Mouse (Mus musculus) E14TG2a.4 (cell line): Measurements from ENCODE around the gene Ccer2.

Experiments used
- H3K27me3 ChIP-seq: 2 replicates; pipeline ENCODE4 v1.6.1; 2014; ENCODE audit warnings: low read length, control low read depth; ENCODE audit not compliant: insufficient read depth
- H3K36me3 ChIP-seq: 2 replicates; pipeline ENCODE4 v1.6.1; 2014; ENCODE audit warnings: low read length, control low read depth; ENCODE audit not compliant: insufficient read depth
- H3K4me1 ChIP-seq: replicated peaks from 2 replicates; pipeline ENCODE4 v1.6.1; 2014; ENCODE audit warnings: low read depth, low read length, control low read depth
- H3K4me3 ChIP-seq: replicated peaks from 2 replicates; pipeline ENCODE4 v1.5.1; 2014; ENCODE audit warnings: mild to moderate bottlenecking, low read length
- H3K9me3 ChIP-seq: 2 replicates; pipeline ENCODE4 v1.6.1; 2014; ENCODE audit warnings: low read length, control low read depth
- CTCF ChIP-seq: conservative IDR thresholded peaks from 2 replicates; pipeline ENCODE4 v1.5.1; 2014; ENCODE audit warnings: low read length
- NANOG ChIP-seq: IDR thresholded peaks from 2 replicates; pipeline ENCODE4 v1.6.1; 2014; ENCODE audit warnings: borderline replicate concordance, low read length, mixed read lengths
- POU5F1 ChIP-seq: IDR thresholded peaks from 2 replicates; pipeline ENCODE4 v1.6.1; 2014; ENCODE audit warnings: low read length, borderline replicate concordance

Gene Ccer2

DNA sequence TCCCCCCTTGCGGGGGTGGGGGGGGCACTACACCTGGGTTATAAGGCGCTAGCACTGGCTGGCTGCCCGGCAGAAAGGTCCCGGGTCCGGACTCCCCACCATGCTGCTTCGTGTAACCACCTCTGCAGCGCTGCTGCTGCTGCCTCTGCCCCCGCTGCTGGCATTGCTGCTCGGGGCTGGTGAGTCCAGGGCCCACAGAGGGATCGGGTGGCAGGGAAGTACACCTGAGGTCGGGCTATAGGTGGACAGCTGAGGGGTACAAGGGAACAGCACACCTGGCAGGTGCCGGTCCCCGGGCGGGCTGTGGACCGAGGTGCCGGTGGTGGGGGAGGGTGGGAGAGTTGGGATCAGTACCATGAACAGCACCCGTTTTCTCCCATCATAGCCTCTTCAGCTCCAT lies at the start of gene Ccer2:
Gene Ccer2, plus strand, starts transcription at position 96 of the 400 bp plus-strand sequence.
- Histone ChIP-seq H3K4me1 (peaks cover 58% of the 10 kb centered on the region), H3K27me3 (peaks cover 33% of the 10 kb centered on the region), H3K36me3 (peaks cover 40% of the 10 kb centered on the region), H3K4me3 (peak within 1 kb of the TSS; percentile 73), H3K9me3 (no peaks in the 10 kb centered on the region)
- TF ChIP-seq POU5F1 (no peak), NANOG (no peak), CTCF (no peak)

DNA sequence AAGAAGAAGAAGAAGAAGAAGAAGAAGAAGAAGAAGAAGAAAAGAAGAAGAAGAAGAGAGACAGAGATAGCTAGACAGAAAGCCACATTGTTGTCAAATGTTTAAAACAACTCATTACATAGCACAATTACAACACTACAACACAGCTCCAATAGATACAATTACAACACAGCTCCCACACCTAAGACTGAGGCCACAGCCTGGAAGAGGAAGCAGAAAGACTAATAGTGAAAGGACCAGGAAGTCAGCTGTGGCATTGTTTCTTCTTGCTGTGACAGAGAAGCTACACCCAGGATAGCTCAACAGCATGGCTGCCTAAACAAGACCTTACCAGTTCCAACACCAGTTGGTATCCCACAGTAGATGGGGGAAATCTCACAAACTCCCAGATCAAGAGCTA lies 46.5 kb upstream of the Ccer2 start:
- Histone ChIP-seq H3K4me3 (no peak overlapping the region), H3K4me1 (peaks cover 20% of the 10 kb centered on the region), H3K27me3 (no peaks in the 10 kb centered on the region), H3K36me3 (no peaks in the 10 kb centered on the region), H3K9me3 (peaks cover 9% of the 10 kb centered on the region)
- TF ChIP-seq POU5F1 (no peak), CTCF (no peak), NANOG (no peak)

DNA sequence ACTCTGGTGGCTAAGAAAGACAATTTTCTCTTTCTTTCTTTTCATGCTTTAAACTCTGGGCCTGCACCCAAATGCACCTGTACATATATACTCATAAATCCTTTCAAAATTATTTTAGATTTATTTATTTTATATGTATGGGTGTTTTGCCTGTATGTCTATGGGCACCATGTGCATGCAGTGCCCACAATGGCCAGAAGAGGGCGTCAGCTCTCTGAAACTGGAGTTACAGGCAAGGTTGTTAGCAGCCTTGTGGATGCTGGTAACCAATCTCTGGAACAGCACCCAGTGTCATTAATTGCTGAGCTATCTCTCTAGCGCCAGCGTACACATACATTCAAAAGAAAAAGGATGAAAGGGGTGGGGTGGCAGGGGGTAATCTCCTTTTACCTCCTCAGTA lies 45.0 kb upstream of the Ccer2 start:
- H3K4me1 ChIP-seq: peaks cover 32% of the 10 kb centered on the region
- peaks cover 10% of the 10 kb centered on the region for H3K27me3 ChIP-seq
- peaks cover 2% of the 10 kb centered on the region for H3K9me3 ChIP-seq
- TF ChIP-seq CTCF (peak; percentile 91), POU5F1 (no peak), NANOG (no peak)
- no peak overlapping the region for H3K4me3 ChIP-seq
- H3K36me3 ChIP-seq: no peaks in the 10 kb centered on the region

DNA sequence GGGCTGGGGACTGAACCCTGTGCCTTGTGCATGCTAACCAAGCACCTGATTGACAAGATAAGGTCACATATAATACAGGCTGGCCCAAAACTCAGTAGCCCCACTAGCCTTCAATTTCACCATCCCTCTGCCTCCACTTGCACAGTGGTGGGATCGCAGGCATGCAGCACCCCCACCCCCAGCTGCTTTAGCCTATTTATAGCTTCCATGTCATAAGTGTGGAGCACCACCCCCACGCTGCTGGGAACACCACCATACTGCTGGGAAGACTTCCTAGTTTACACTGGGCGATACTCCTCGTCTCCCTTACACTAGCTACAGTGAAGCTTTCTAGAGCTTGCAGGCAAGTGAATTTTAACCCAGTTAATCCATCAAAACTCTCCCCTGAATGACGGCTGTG lies 41.3 kb upstream of the Ccer2 start:
- peaks cover 15% of the 10 kb centered on the region for H3K27me3 ChIP-seq
- H3K4me1 ChIP-seq: peaks cover 52% of the 10 kb centered on the region
- H3K36me3 ChIP-seq: no peaks in the 10 kb centered on the region
- TF ChIP-seq CTCF (no peak), POU5F1 (no peak), NANOG (no peak)
- no peak overlapping the region for H3K4me3 ChIP-seq
- no peaks in the 10 kb centered on the region for H3K9me3 ChIP-seq

DNA sequence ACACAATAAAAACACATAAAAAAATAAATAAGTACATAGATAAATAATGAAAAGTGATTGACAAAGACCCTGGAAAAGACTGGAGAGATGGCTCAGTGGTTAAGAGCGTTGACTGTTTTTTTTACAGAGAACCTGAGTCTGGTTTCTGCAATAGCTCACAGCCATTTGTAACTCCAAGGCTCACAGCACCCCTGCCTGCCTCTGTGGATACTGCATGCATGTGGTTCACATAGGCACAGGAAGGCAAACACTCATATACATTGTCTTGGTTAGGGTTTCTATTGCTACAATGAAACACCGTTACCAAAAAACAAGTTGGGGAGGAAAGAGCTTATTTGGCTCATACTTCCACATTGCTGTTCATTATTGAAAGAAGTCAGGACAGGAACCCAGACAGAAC lies 40.4 kb upstream of the Ccer2 start:
- Histone ChIP-seq H3K9me3 (no peaks in the 10 kb centered on the region), H3K4me3 (no peak overlapping the region), H3K36me3 (no peaks in the 10 kb centered on the region), H3K4me1 (peaks cover 54% of the 10 kb centered on the region), H3K27me3 (peaks cover 15% of the 10 kb centered on the region)
- TF ChIP-seq NANOG (no peak), CTCF (peak; percentile 16; the same call in 1 of the 2 replicates), POU5F1 (no peak)

DNA sequence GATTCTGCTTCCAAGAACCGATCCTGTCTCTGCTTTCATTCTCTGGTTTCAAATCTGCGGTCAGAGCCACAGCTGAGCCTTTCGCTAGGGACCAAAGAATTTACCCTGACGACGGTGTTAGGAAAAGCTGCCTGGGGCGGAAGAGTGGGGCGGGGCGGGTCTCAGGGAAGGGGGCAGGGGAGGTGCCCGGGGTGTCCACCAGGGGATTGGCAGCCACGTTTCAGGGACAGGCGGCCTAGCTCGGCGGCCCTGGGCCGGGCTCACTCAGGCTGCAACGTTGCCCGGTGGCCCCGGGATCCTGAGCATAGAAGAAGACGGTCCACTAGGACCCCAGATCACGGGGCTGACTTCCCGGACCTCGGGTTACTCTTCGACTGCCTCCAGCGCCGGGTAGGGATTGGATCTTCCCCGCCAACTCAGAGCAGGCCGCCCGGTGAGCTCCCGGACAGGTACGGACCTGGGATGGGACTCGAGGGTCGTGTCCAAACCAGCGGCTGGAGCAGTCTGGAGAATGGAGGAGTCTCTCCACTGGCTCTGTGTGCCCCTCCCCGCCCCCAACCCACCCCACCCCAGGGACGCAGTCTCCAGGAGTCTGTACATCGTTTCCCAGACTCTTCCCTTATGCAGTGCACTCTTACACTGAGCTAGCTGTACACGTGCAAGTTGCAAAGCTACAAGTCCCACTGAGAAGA lies 39.2 kb upstream of the Ccer2 start, which contains the start of gene Fbxo17:
Gene Fbxo17, plus strand, starts transcription at position 215 of the 692 bp plus-strand sequence.
- no peak for TF ChIP-seq CTCF
- TF ChIP-seq NANOG: no peak
- TF ChIP-seq POU5F1: no peak
- Histone ChIP-seq H3K4me3 (peak within 1 kb of the TSS; percentile 75), H3K4me1 (peaks cover 62% of the 10 kb centered on the region), H3K9me3 (no peaks in the 10 kb centered on the region), H3K27me3 (peaks cover 15% of the 10 kb centered on the region), H3K36me3 (no peaks in the 10 kb centered on the region)

DNA sequence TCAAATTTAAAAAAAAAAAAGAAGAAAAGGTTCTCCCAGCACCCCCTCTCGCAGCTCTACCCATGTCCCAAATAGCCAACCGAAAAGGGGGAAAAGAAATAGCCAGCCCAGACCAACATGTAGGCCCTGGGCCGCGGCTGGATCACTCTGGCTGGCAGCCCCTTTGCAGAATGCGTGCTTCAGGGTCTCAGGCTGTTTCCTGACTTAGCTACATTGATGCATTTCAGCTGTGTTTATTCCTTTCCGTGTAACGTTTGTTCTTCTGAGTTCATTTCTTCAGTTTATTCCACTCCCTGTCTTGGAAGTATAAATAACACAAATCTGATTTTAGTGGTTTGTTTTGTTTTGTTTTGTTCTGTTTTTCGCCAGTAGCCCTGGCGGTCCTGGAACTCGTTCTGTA lies 38.2 kb upstream of the Ccer2 start:
- H3K4me1 ChIP-seq: peaks cover 62% of the 10 kb centered on the region

DNA sequence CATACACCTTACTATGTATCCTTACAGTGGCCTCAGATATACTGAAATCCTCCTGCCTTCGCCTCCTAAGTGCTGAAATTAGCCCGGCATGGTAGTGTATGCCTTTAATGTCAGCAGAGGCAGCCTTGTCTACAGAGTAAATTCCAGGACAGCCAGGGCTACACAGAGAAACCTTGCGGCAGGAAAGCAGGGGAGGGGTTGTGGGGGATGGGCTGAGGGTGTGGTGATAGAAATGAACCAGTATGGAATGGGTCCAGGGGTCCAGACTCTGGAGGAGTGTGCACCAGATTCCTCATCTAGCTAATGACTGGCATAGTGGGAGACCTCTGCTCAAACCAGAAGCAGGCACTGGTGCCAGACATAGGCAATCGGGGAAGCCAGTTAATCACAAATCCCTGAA lies 36.8 kb upstream of the Ccer2 start:
- Histone ChIP-seq H3K27me3 (peaks cover 15% of the 10 kb centered on the region), H3K36me3 (no peaks in the 10 kb centered on the region), H3K4me3 (no peak overlapping the region), H3K4me1 (peaks cover 50% of the 10 kb centered on the region), H3K9me3 (peaks cover 6% of the 10 kb centered on the region)
- TF ChIP-seq NANOG (no peak), POU5F1 (no peak), CTCF (no peak)

More for the DNA sequence above, 38.2 kb upstream of the Ccer2 start:
- TF ChIP-seq NANOG: no peak
- TF ChIP-seq CTCF: no peak
- no peak for TF ChIP-seq POU5F1
- Histone ChIP-seq H3K9me3 (no peaks in the 10 kb centered on the region), H3K36me3 (no peaks in the 10 kb centered on the region), H3K4me3 (no peak overlapping the region), H3K27me3 (peaks cover 15% of the 10 kb centered on the region)

DNA sequence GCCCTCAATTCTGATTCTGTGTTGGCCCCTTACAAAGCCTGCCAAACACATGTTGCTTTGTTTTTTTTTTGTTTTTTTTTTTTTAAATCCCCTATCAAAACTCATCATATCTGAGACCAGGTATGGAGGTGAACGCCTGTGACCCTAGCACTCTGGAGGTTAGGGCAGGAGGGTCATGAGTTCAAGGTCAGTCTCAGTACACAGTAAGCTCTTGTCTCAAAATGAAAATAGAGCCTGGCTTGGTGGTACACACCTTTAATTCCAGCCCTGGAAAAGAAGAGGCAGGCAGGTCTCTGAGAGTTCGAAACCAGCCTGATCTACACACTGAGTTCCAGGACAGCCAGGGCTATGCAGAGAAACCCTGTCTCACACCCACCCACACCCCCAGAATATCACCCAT lies 36.3 kb upstream of the Ccer2 start:
- peaks cover 15% of the 10 kb centered on the region for H3K27me3 ChIP-seq
- TF ChIP-seq NANOG: no peak
- TF ChIP-seq POU5F1: no peak
- no peak for TF ChIP-seq CTCF
- peaks cover 11% of the 10 kb centered on the region for H3K9me3 ChIP-seq
- peaks cover under 1% of the 10 kb centered on the region; the same call in 1 of the 2 replicates for H3K36me3 ChIP-seq
- H3K4me1 ChIP-seq: peaks cover 45% of the 10 kb centered on the region
- H3K4me3 ChIP-seq: no peak overlapping the region
